Mouse (Mus musculus) cerebral cortex, adult 2 months (tissue): ENCODE measurements around the gene Cd2bp2.

Source experiments
- WGBS: fragments of 180-500 bp; shearing (Covaris S2); methylation state at CpG from one replicate; pipeline ENCODE4 v1.1.7; 2018; 5-methylcytosine and 5-hydroxymethylcytosine counted together

Cd2bp2 gene

DNA sequence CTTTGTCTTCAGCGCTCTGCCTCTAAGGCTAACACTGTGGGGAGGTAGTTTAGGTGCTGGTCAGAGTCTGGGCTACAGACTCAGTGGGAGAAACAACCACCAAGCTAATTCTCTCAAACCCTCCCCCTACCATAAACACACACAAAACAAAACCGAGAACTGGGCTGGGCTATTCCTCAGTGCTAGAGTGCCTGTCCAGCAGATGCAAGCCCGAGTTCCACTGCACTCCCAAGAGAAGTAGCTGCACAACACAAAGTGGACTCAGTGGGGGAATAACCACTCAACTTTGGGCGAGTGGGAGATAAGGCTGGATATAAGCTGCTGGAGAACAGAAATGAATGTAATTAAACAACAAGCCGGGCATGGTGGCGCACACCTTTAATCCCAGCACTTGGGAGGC lies 5.2 kb downstream of the Cd2bp2 start:
- WGBS, result 88% methylated on average over 6 of the region's 6 CpGs

- 76% methylated on average over 17 of the region's 17 CpGs for WGBS
Measured at GRCm38 (mm10) chr7:127188305-127189276, 7.3 kb downstream of the Cd2bp2 start.

- WGBS, result 80% methylated on average over 10 of the region's 10 CpGs
Measured at GRCm38 (mm10) chr7:127187351-127187750, 8.5 kb downstream of the Cd2bp2 start.

GRCm38 (mm10) chr7:127185601-127186000 lies 10.2 kb downstream of the Cd2bp2 start:
- 64% methylated on average over 3 of the region's 3 CpGs for WGBS

DNA sequence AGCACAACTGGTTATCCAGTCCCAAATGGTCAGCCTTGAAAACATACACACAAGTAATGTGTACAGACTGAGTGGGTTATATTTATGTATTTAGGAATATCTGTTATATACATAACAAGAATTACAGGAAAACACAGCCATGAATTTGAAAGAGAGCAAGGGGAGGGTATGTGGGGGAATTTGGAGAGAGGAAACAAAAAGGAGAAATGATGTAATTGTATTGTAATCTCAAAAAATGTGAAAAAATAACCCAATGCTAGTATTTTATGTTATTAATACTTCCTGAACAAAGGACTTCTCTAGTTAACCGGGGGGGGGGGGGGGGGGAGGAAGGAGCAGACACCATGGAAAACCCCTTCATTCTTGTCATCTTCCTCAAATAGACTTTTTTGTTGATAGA lies 11.1 kb downstream of the Cd2bp2 start:
- WGBS, result 50% methylated on average over 1 of the region's 1 CpGs

- 72% methylated on average over 6 of the region's 6 CpGs for WGBS
Measured at GRCm38 (mm10) chr7:127183828-127184227, 12.0 kb downstream of the Cd2bp2 start.

DNA sequence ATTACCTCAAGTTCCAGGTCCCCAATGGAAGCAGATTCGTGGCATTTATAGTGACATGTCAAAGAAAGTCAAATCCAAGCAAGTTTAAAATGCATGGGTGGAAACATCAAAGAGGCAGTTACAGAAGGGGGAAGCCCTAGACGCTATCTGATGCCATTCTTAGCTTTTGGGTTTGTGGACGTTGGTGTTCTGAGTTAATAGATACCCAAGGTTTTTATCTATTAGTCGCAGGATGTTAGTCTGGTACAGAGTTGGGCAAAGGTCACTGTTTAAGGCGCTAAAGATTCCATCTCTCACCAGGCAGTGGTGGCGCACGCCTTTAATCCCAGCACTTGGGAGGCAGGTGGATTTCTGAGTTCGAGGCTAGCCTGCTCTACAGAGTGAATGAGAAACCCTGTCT lies 12.5 kb downstream of the Cd2bp2 start:
- WGBS, result 89% methylated on average over 8 of the region's 8 CpGs

DNA sequence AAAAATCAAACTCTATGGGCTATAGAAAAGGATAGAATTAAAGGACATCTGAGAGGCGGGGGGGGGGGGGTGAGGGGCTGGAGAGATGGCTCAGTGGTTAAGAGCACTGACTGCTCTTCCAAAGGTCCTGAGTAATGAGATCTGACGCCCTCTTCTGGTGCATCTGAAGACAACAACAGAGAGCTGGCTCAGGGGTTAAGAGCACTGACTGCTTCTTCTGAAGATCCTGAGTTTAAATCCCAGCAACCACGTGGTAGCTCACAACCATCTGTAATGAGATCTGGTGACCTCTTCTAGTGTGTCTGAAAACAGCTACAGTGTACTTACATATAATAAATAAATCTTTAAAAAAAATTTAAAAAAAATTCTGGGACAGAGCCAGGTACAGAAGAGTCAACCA lies 14.1 kb downstream of the Cd2bp2 start:
- 35% methylated on average over 3 of the region's 3 CpGs for WGBS

GRCm38 (mm10) chr7:127180783-127181182 lies 15.1 kb downstream of the Cd2bp2 start:
- 57% methylated on average over 2 of the region's 2 CpGs for WGBS

DNA sequence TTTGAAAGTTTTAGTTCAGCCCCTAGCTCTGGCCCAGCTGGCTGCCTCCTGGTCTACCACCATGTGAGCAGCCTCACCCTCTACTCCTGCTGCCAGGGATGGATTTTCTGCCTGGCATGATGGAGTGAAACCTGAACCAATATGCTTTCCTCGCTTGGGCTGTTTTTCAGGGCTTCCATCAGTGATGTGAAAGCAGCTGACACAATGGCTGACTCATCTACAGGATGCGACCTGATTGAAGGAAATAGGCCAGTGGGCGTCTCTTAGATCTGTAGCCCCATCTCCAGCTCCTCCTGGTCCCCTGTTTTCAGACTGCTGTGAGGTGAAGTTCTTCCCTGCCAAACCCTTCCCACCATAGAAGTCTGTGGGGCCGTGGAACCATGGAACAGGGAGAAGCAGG lies 18.9 kb downstream of the Cd2bp2 start:
- WGBS, result 72% methylated on average over 4 of the region's 4 CpGs

DNA sequence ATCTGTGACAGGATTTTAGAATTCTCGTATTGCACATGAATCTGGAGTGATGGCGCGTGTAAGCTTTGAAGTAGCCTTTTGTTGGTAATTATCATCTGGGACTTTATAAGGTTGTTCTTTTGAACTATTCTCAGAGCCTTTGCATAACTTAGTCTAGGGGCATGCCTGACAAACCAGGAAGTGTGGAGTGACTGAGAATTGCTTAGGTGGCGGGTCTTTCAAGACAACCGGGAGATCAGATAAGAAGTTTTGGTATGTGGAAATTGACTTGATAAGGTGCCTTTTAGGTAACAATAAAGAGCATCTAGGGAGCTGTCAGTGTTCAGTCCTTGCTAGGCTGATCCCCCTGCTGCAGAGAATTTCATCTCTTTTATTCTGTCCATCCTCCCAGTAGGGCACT lies 29.3 kb downstream of the Cd2bp2 start:
- 93% methylated on average over 5 of the region's 5 CpGs for WGBS

DNA sequence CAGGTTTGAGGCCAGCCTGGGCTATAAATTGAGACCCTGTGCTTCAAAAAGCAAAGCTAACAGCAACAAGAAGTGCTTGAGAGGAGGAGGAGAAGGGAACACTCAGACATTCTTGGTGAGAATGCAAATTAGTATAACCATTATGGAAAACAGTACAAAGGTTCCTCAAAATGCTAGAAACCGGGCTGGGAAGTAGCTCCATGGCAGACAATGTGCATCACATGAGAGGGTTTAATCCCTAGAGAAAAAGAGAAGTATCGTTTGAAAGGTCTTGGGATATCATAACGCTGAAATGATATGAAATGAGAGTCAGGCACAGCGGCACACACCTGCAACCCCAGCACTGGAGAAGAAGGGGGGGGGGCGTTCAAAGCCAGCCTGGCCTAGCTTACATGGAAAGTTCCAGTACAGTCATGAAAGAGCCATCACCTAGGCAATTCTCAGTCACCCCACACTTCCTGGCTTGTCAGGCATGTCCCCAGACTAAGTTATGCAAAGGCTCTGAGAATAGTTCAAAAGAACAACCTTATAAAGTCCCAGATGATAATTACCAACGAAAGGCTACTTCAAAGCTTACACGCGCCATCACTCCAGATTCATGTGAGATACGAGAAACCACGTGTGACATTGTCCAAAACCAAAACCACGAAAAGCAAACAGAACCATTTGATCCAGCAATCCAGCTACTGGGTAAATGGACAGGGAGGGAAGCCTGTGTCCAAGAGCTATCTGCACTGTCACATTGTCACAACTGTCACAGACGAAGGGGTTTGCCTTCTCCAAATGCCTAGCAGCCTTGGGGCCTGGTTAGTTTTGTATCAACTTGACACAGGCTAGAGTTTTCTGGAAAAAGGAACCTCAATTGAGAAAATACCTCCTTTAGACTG lies 30.0 kb downstream of the Cd2bp2 start:
- WGBS, result 91% methylated on average over 12 of the region's 12 CpGs

- 87% methylated on average over 4 of the region's 4 CpGs for WGBS
Measured at GRCm38 (mm10) chr7:127164002-127164401, 31.8 kb downstream of the Cd2bp2 start.

DNA sequence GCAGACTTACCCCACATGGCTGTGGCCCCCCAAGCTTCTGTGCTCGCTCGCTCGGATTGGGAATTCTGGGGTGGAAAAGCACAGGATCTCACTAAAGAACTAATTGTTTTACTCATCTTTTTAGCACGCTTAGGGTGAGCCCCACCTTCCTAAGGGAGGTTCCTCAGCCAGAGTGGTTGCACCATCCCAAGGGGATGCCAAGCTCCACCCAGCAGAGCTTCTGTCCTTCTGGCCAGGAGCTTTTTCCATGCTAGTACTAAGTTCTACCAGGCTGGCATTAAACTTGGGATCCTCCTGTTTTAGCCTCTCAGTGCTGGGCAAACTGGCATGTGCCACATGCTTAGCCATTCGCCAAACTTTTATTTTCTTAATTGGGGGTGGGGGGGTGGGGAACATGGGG lies 33.3 kb downstream of the Cd2bp2 start:
- 82% methylated on average over 5 of the region's 5 CpGs for WGBS

- 93% methylated on average over 4 of the region's 4 CpGs for WGBS
Measured at GRCm38 (mm10) chr7:127157548-127157947, 38.3 kb downstream of the Cd2bp2 start.

DNA sequence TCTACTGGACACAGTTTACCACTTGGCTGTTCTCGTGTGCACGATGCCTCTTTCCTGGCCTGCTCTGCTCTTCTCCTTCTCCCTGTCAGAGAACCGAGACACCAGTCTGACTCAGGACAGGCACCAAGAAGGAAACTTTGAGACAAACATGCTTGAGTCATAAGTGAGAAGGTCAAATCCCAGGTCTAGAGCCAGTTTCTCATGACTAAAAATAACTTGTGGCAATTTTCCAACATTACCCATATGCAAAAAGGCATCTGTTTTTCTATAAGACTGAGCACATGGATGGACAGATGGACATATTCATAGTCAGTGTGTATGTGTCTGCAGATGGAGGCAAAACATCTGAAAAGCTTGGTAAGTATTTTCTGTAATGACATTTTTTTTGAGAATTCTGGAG lies 42.4 kb downstream of the Cd2bp2 start:
- 82% methylated on average over 3 of the region's 3 CpGs for WGBS

DNA sequence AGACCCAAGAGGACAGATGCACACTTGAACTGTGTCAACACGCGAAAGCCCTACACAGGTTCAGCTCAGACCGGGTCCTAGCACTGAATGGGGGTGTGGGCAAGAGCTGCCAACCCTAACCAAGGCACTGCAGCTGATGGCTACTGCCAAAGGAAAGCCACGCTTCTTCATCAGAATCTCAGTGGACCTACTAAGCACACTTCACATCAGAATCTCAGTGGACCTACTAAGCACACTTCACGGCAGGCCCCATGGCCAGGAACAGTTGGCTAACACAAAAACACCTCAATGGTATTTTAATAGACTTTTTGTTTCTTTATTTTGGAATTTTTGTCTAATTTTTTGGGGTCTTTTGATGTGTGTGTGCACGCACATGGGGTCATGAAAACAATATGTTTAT lies 43.4 kb downstream of the Cd2bp2 start:
- WGBS, result 94% methylated on average over 6 of the region's 6 CpGs

GRCm38 (mm10) chr7:127147901-127148300 lies 47.9 kb downstream of the Cd2bp2 start:
- 74% methylated on average over 3 of the region's 3 CpGs for WGBS

DNA sequence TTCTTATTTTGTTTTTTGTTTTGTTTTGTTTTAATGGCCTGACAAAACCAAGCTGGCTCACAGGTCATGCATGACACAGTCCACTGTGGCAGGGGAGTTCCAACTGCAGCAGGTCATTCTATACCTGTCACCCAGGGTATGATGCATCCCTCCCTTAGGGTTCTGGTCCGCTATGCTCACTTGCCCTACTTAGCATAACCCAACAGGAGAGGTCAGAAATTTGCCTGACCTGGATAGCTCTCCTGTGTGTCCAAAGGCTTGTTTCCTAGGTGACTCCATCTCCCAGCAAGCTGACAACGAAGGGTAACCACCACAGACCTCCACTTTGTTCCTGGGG lies 49.6 kb downstream of the Cd2bp2 start:
- 80% methylated on average over 2 of the region's 2 CpGs for WGBS

- 70% methylated on average over 9 of the region's 9 CpGs for WGBS
Measured at GRCm38 (mm10) chr7:127145387-127146266, 50.2 kb downstream of the Cd2bp2 start.

- WGBS, result 87% methylated on average over 7 of the region's 7 CpGs
Measured at GRCm38 (mm10) chr7:127144412-127144811, 51.4 kb downstream of the Cd2bp2 start.

GRCm38 (mm10) chr7:127142666-127143065 lies 53.2 kb downstream of the Cd2bp2 start:
- 90% methylated on average over 4 of the region's 4 CpGs for WGBS
